Mouse (Mus musculus) G1E (cell line): Measurements from ENCODE around the gene Zfp93.

Experiments used
- CTCF ChIP-seq: IDR thresholded peaks from 2 replicates; pipeline ENCODE4 v1.5.1; 2012; ENCODE audit warnings: low read depth, low read length, inconsistent platforms, mixed read lengths
- GATA1 ChIP-seq: IDR thresholded peaks from 2 replicates; pipeline ENCODE4 v1.6.1; 2012; ENCODE audit warnings: borderline replicate concordance, low read length, inconsistent platforms, mixed read lengths
- POLR2AphosphoS5 ChIP-seq: IDR thresholded peaks from 2 replicates; pipeline ENCODE4 v1.6.1; 2012; ENCODE audit warnings: low read depth, low read length, inconsistent platforms; ENCODE audit not compliant: insufficient replicate concordance

DNA sequence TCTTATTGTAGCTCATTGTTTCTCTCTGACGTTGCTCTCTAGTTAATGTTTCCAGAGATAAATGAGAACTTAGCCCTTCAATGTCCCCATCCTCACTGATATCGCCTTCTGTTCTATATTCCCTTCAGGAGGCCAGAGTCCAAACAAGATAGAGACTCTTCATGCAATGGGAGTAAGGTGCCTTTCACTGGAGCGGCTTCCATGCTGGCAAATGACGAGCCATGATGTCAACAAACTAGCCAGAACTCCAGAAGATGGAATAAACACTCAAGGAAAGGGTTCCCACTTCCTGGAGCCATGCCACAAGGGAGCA is 10.3 kb upstream of the Zfp93 start:
- no peak for TF ChIP-seq CTCF
- TF ChIP-seq GATA1, result no peak
- TF ChIP-seq POLR2AphosphoS5, result no peak
